Mouse (Mus musculus) testis, adult 2 months (tissue): ENCODE results near the gene Mcfd2.

ENCODE experiments used
- CTCF ChIP-seq: fragments of 200-500 bp; IDR thresholded peaks from 2 replicates; pipeline ENCODE4 v1.5.1; 2012; ENCODE audit warnings: low read depth, mild to moderate bottlenecking, inconsistent platforms, low read length, moderate library complexity; ENCODE audit not compliant: control insufficient read depth, insufficient read depth, insufficient replicate concordance
- POLR2A ChIP-seq: fragments of 200-500 bp; IDR thresholded peaks from 2 replicates; pipeline ENCODE4 v1.6.1; 2012; ENCODE audit warnings: low read depth, mild to moderate bottlenecking, inconsistent platforms, low read length, moderate library complexity; ENCODE audit not compliant: control insufficient read depth

DNA sequence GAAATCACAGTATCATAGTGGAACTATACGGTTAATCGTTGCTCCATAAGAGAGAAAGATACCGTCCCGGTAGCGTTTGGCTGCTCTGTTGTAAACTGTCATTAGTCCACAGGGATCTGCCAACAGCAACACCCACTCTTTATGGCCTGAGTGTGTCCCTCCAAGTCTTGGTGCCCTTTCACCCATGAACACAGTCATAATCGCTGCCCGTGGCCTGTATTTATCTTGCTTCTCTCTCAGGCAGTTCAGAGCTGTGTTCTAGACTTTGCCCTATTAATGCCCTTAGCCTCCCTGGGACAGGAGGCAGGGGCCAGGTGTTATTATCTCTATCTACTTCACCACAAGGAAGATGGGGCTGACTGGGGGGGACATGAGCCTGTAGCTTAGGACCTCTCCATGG lies 25.3 kb upstream of the Mcfd2 start:
- TF ChIP-seq CTCF (no peak), POLR2A (no peak)
